Mouse (Mus musculus) kidney, adult 2 months (tissue): ENCODE measurements around the gene Dnah6. TPM values are rescaled to one million over a fixed set of nuclear protein-coding genes. Genes with fewer than 3 reads are reported as not detected.

ENCODE experiments used
- DNase-seq: peaks from one replicate; pipeline ENCODE4 v3.0.0; 2021
- H3K27ac ChIP-seq: fragments of 200-500 bp; 2 replicates; pipeline ENCODE4 v1.5.1; 2012; ENCODE audit warnings: low read depth, low read length, control low read depth, inconsistent platforms; ENCODE audit not compliant: insufficient read depth
- H3K27me3 ChIP-seq: fragments of 200-500 bp; replicated peaks from 2 replicates; pipeline ENCODE4 v1.6.1; 2012; ENCODE audit warnings: mild to moderate bottlenecking, moderate library complexity, low read length, inconsistent platforms; ENCODE audit not compliant: control insufficient read depth, insufficient read depth
- H3K36me3 ChIP-seq: fragments of 200-500 bp; 2 replicates; pipeline ENCODE4 v1.6.1; 2012; ENCODE audit warnings: mild to moderate bottlenecking, moderate library complexity, low read length, inconsistent platforms; ENCODE audit not compliant: control insufficient read depth, insufficient read depth
- H3K4me1 ChIP-seq: fragments of 200-500 bp; 2 replicates; pipeline ENCODE4 v1.6.1; 2011; ENCODE audit warnings: low read length; ENCODE audit not compliant: control insufficient read depth, insufficient read depth
- H3K4me3 ChIP-seq: fragments of 200-500 bp; 2 replicates; pipeline ENCODE4 v1.5.1; 2011; ENCODE audit warnings: mild to moderate bottlenecking, low read depth, low read length, control low read depth; ENCODE audit not compliant: insufficient read depth
- CTCF ChIP-seq: fragments of 200-500 bp; conservative IDR thresholded peaks from 2 replicates; pipeline ENCODE4 v1.5.1; 2011; ENCODE audit warnings: low read depth, mild to moderate bottlenecking, control low read depth, low read length, moderate library complexity, mixed read lengths; ENCODE audit not compliant: insufficient read depth, insufficient read length
- POLR2A ChIP-seq: fragments of 200-500 bp; IDR thresholded peaks from one replicate; pipeline ENCODE4 v1.6.1; 2011; ENCODE audit warnings: low read depth, low read length, control low read depth
- WGBS: fragments of 180-500 bp; shearing (Covaris S2); methylation state at CpG from one replicate; pipeline ENCODE4 v1.1.7; 2018; 5-methylcytosine and 5-hydroxymethylcytosine counted together
- polyA plus RNA-seq: library from polyadenylated mRNA; depleted of rRNA; stranded (reverse); fragments of >200 nt; gene quantifications from 2 replicates; pipeline ENCODE4 v1.2.3, GENCODE M21; 2012

The Dnah6 gene
- polyA plus RNA-seq, 1 experiment: 0.03 TPM

DNA sequence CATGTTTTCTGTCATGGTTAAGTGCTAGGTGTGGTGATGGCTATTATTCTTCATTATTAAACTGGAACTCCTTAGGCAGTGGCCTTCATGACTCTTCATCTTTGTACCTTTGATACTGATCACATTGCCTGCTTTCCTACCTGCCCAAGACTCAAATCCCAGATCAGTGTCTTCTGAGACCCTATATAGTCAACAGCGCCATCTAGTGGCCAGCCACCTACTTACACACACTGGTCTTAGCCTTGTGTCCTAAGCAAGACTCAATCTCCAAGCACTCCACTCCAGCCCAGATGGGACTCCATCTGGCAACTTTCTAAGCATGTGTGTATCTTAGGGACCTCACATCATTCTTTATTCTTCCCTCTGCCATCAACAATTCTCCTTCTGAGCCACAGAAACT is 67.8 kb downstream of the Dnah6 start:
- TF ChIP-seq POLR2A (no peak), CTCF (peak; percentile 89)
- H3K27ac ChIP-seq: no peak overlapping the region
- DNase-seq: peak; percentile 81
- no peaks in the 10 kb centered on the region for H3K27me3 ChIP-seq
- no peaks in the 10 kb centered on the region for H3K36me3 ChIP-seq
- 0% methylated on average over 1 of the region's 1 CpGs for whole genome bisulfite sequencing
- H3K4me3 ChIP-seq: no peak overlapping the region
- H3K4me1 ChIP-seq: no peaks in the 10 kb centered on the region

DNA sequence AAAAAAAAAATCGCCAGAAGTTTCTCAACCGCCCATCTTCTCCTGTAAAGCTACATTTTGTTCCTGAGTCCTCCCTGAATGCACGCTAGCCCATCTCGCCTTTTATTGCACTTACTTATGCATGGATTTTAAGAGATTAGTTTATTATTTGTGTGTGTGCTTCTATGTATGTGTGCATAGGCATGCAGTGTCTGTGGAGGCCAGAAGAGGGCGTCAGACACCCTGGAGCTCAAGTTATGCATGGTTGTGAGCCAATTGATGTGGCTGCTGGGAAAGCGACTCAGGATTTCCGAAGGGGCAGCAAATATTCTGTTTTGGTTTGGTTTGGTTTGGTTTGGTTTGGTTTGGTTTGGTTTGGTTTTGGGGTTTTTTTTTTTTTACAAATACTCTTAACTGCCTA is 78.0 kb downstream of the Dnah6 start:
- Histone ChIP-seq H3K36me3 (no peaks in the 10 kb centered on the region), H3K27ac (no peak overlapping the region), H3K4me1 (no peaks in the 10 kb centered on the region), H3K27me3 (no peaks in the 10 kb centered on the region), H3K4me3 (no peak overlapping the region)
- no peak for TF ChIP-seq CTCF
- no peak for TF ChIP-seq POLR2A
- 89% methylated on average over 7 of the region's 7 CpGs for WGBS
- DNase-seq: no peak

DNA sequence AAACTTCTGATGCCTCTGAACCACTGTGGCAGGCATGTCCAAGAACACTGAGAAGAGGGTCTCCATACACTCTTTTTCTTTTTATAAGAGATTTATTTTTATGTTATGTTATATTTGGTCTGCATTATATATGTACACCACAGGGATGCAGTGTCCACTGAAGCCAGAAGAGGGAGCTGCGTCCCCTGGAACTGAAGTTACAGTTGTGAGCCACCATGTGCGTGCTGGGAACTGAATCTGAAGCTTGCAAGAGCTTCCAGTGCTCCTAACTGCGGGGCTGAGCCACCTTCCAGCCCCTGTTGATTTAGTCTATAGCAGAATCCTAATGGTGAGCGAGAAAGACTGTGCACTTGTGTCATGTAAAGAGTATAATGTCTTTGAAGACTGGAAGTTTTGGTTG is 78.7 kb downstream of the Dnah6 start:
- Histone ChIP-seq H3K27ac (no peak overlapping the region), H3K36me3 (no peaks in the 10 kb centered on the region), H3K4me3 (no peak overlapping the region), H3K27me3 (no peaks in the 10 kb centered on the region), H3K4me1 (no peaks in the 10 kb centered on the region)
- WGBS: 88% methylated on average over 4 of the region's 4 CpGs
- DNase-seq: no peak
- no peak for TF ChIP-seq POLR2A
- no peak for TF ChIP-seq CTCF

DNA sequence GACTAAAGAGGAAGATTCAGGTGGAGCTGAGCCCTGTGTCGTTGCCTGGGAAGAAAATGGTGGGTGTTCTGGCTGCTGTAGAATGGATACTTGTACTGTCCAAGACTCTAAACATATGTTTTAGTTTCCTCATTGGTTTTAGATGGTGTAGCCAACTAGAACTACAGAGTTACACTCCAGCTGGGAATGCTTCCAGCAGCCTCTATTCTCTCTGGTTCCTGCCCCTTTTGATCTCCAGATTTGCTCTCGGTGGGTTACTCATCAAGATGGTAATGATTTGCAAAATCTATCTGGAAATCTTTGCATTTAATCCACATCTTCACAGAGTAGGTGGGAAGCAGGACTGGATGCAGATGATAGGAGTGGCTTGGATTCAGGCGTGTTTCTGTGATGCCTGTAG is 80.6 kb downstream of the Dnah6 start:
- Histone ChIP-seq H3K27me3 (no peaks in the 10 kb centered on the region), H3K4me3 (no peak overlapping the region), H3K4me1 (no peaks in the 10 kb centered on the region), H3K36me3 (no peaks in the 10 kb centered on the region), H3K27ac (no peak overlapping the region)
- 76% methylated on average over 3 of the region's 3 CpGs for WGBS
- DNase-seq: no peak
- TF ChIP-seq CTCF (no peak), POLR2A (no peak)

DNA sequence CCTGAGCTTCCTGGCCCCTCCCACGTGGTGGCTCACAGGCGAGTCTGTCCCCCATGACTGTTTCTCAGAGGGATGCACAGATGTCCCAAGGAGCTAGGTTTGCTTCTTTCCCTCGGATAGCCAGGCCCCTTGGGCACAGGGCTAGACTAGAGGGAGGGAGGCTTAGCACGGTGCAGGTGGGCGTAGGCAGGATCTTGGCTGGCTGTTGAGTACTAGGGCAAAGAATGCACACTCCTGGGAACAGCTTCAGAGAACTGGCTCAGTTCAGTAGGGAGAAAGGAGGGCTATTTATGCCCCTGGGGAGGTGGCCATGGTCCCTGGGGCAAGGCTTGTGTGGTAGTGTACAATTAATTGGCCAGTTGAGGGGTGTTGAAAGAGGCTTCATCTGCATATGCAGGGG is 88.7 kb downstream of the Dnah6 start:
- Histone ChIP-seq H3K4me1 (no peaks in the 10 kb centered on the region), H3K27ac (no peak overlapping the region), H3K27me3 (no peaks in the 10 kb centered on the region), H3K4me3 (no peak overlapping the region), H3K36me3 (no peaks in the 10 kb centered on the region)
- TF ChIP-seq CTCF (no peak), POLR2A (no peak)
- DNase-seq: no peak
- 51% methylated on average over 5 of the region's 5 CpGs for WGBS

DNA sequence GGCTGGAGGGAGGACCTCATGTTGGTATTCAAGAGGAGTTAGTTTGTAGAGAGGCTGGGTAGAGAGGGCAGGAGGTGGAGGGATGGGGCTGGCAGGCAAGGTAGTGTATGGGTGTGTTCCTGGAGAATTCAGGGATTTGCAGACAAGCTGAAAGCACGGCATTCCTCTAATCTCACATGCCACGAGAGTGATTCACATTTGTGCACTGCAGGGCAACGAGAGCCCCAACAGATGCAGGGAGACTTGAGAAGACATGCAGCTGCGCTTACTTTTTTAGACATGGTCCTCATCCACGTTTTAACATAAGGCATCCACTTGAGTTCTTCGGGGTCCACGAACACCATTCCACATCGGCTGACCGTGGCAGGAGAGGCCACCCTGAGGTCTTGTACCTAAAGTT is 93.9 kb downstream of the Dnah6 start:
- H3K27me3 ChIP-seq: no peaks in the 10 kb centered on the region; the same call in 1 of the 2 replicates
- H3K4me1 ChIP-seq: no peaks in the 10 kb centered on the region
- no peak overlapping the region for H3K4me3 ChIP-seq
- no peak for TF ChIP-seq POLR2A
- DNase-seq: no peak
- 81% methylated on average over 9 of the region's 9 CpGs for WGBS
- H3K27ac ChIP-seq: no peak overlapping the region
- H3K36me3 ChIP-seq: no peaks in the 10 kb centered on the region

DNA sequence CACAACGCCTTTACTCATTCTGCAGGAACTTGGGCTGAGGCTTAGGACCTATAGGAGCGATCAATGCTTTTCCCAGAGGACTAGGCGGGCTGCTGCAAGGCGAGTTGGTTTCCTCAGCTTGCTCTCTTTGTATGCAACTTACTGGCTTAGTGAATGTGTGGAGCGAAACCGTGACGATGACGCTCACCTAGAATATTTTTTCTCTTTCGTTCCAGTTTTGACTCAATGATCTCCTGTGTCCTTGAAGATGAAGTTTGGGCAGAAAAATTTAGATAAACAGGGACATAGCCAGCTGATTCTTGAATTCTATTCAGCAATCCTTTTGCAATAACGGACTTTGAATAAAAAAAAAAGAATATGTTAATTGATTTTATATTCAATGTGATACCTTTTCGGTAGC is 101.1 kb downstream of the Dnah6 start:
- no peak overlapping the region for H3K4me3 ChIP-seq
- H3K27me3 ChIP-seq: no peaks in the 10 kb centered on the region; the same call in 1 of the 2 replicates
- no peak for DNase-seq
- 92% methylated on average over 11 of the region's 11 CpGs for WGBS
- TF ChIP-seq POLR2A (no peak), CTCF (no peak)
- no peaks in the 10 kb centered on the region for H3K36me3 ChIP-seq
- H3K27ac ChIP-seq: no peak overlapping the region
- no peaks in the 10 kb centered on the region for H3K4me1 ChIP-seq

DNA sequence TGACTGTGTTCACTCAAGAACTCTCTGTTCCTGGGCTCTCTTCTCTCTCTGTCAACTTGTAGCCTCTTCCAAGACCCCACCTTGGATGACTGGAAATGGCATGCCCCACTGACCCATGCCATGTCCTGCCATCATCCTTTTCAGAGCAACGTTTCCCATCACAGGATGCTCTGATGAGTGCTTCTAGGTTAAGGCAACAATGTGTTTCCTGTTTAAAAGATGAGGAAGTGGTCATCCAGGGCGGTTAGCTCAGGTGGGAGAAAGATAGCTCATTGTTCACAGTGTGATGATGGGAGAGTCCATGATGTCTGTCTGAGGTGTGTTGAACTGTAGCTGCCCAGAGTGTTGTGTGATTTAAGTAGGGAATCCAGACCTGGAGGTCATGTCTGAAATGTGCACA is 107.6 kb downstream of the Dnah6 start:
- Histone ChIP-seq H3K4me1 (peaks cover 4% of the 10 kb centered on the region; the same call in 1 of the 2 replicates), H3K27me3 (no peaks in the 10 kb centered on the region), H3K4me3 (no peak overlapping the region), H3K27ac (0 out of 2 replicates have a peak overlapping the region, but pooled peaks have one; percentile 50), H3K36me3 (no peaks in the 10 kb centered on the region)
- WGBS: 52% methylated on average over 2 of the region's 2 CpGs
- DNase-seq: no peak
- no peak for TF ChIP-seq POLR2A
- TF ChIP-seq CTCF: no peak
